Mouse (Mus musculus) hindlimb bud, embryonic 11.5 days (tissue): ENCODE results near the gene Olfr1111.
"Not testable (repeated sequence)": the region's sequence is repeated elsewhere in the genome, so short reads cannot be mapped to it uniquely, and the experiment has no call there.

Source experiments
- DNase-seq: peaks from one replicate; pipeline ENCODE4 v3.0.0-alpha.2; 2012; ENCODE audit warnings: low read depth, low spot score; ENCODE audit errors: extremely low spot score

The Olfr1111 gene

DNA sequence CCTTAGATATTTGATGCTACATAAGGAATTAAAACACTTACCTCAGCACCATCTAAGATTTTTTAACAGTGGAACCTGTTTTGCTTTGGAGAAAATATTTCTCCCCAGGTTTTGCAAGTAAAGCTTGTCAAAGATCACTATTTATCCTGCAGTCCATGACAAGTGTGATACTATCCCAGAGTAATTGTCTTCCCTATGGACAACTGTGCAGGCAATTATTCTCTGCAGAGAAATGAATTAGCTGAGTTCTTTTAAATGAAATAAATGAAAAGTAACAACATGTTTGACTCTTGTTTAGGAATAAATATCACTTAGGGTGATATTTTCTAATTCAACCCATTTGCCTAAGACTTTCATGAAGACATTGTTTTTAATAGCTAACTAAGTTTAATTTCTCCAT, at the start of gene Olfr1111:
Gene Olfr1111 (minus strand): TSS at position 101 of the 400 bp plus-strand sequence.
- no peak for DNase-seq

- no peak for DNase-seq
Measured at GRCm38 (mm10) chr2:87187498-87187897, 35.1 kb upstream of the Olfr1111 start, which contains the start of gene Olfr1112. Gene Olfr1112, plus strand, starts transcription at chr2:87187798.

DNA sequence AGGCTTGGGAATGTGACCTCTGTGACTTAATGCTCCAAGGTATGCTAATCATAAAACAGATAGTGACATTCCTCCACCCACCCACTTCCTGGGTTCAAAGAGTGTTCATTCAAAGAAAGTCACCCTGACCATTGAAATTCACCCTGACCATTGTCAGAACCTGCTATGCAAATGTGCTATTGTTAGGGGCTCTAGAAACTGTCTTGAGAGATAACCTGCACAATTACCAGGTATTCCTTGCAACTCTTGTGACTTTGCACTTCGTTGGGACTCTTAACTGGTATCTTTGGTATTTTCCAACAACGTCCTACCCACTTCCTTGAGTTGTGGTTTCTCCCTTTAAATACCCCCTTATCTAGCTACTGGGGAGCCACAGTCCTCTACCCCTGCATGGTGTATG, 15.3 kb upstream of the Olfr1111 start:
- not testable (repeated sequence) for DNase-seq

DNA sequence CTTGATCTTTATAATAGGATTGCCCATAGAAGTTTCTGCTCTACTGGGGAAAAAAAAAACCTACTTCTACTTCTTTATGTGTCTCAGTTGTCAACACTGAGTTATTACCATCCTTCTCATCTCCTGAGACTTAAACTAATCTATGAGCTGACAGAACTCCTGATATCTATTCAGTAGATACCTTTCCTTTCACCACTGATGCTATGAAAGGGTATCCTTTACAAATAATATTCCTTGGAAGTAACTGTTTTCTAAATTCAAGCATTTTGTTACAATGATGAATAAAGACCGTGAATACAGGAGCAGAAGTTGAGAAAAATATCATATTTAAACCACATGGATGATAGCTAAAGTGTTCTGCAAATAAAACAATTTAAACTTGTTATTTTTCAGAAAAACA, 12.2 kb downstream of the Olfr1111 start, which contains the start of gene Olfr1110:
Gene Olfr1110 (minus strand): TSS at position 101 of the 400 bp plus-strand sequence.
- no peak for DNase-seq

- DNase-seq: no peak
Measured at GRCm38 (mm10) chr2:87114467-87114866, 38.0 kb downstream of the Olfr1111 start, which contains the start of gene Olfr259. Gene Olfr259, minus strand, starts transcription at chr2:87114567.
